Mouse (Mus musculus) olfactory bulb, adult 2 months (tissue): ENCODE data around the gene Ccdc154. TPM values are rescaled to one million over a fixed set of nuclear protein-coding genes. Genes with fewer than 3 reads are reported as not detected.
"Not testable (repeated sequence)": the region's sequence is repeated elsewhere in the genome, so short reads cannot be mapped to it uniquely, and the experiment has no call there.

ENCODE experiments used
- H3K27ac ChIP-seq: fragments of 200-500 bp; 2 replicates; pipeline ENCODE4 v1.5.1; 2012; ENCODE audit warnings: low read depth, low read length; ENCODE audit not compliant: insufficient read depth
- H3K4me1 ChIP-seq: fragments of 200-500 bp; 2 replicates; pipeline ENCODE4 v1.6.1; 2012; ENCODE audit warnings: low read length; ENCODE audit not compliant: control insufficient read depth, insufficient read depth
- H3K4me3 ChIP-seq: fragments of 200-500 bp; 2 replicates; pipeline ENCODE4 v1.5.1; 2012; ENCODE audit warnings: mild to moderate bottlenecking, low read depth, low read length, moderate library complexity; ENCODE audit not compliant: insufficient read depth
- CTCF ChIP-seq: fragments of 200-500 bp; IDR thresholded peaks from 2 replicates; pipeline ENCODE4 v1.5.1; 2012; ENCODE audit warnings: low read depth, mild to moderate bottlenecking, low read length, moderate library complexity; ENCODE audit not compliant: insufficient read depth
- POLR2A ChIP-seq: fragments of 200-500 bp; IDR thresholded peaks from 2 replicates; pipeline ENCODE4 v1.6.1; 2012; ENCODE audit warnings: mild to moderate bottlenecking, low read depth, low read length, moderate library complexity; ENCODE audit not compliant: insufficient read depth
- WGBS: fragments of 180-500 bp; shearing (Covaris S2); methylation state at CpG from one replicate; pipeline ENCODE4 v1.1.7; 2018; 5-methylcytosine and 5-hydroxymethylcytosine counted together
- polyA plus RNA-seq: library from polyadenylated mRNA; stranded (reverse); fragments of >200 nt; gene quantifications from 2 replicates; pipeline ENCODE4 v1.2.4, GENCODE M21; 2012; ENCODE audit warnings: low replicate concordance; ENCODE audit not compliant: missing spikeins, insufficient read depth, insufficient read length

The Ccdc154 gene
- not detected in 2 replicates for polyA plus RNA-seq

- H3K27ac ChIP-seq = no peak within 1 kb of the TSS
- no peak within 1 kb of the TSS for H3K4me3 ChIP-seq
- TF ChIP-seq CTCF (no peak), POLR2A (no peak)
- WGBS = 75% methylated on average over 1 of the region's 1 CpGs
- no peaks in the 10 kb centered on the region for H3K4me1 ChIP-seq
These were observed at the start of gene Ccdc154 for GRCm38 (mm10) chr17:25162161-25162560. Ccdc154 (plus strand) TSS chr17:25162461.

GRCm38 (mm10) chr17:25114908-25115645 is 47.2 kb upstream of the Ccdc154 start:
- 9% methylated on average over 23 of the region's 23 CpGs for WGBS
- Histone ChIP-seq H3K27ac (peak overlapping the region; percentile 67; the same call in 1 of the 2 replicates), H3K4me3 (peak overlapping the region; percentile 54), H3K4me1 (peaks cover 10% of the 10 kb centered on the region)
- no peak for TF ChIP-seq CTCF
- TF ChIP-seq POLR2A = no peak

- peak within 1 kb of the TSS; percentile 54 for H3K4me3 ChIP-seq
- H3K27ac ChIP-seq = peak within 1 kb of the TSS; percentile 67; the same call in 1 of the 2 replicates
- 0 out of 2 replicates have a peak, but pooled peaks have one; percentile 42 for TF ChIP-seq POLR2A
- no peak for TF ChIP-seq CTCF
- H3K4me1 ChIP-seq = peaks cover 10% of the 10 kb centered on the region
- WGBS = 2% methylated on average over 40 of the region's 40 CpGs
These were observed 46.4 kb upstream of the Ccdc154 start, which contains the start of gene Telo2 for GRCm38 (mm10) chr17:25115664-25116432. Telo2 (minus strand) TSS chr17:25115967.

GRCm38 (mm10) chr17:25117263-25117662 is 45.0 kb upstream of the Ccdc154 start:
- Histone ChIP-seq H3K27ac (no peak overlapping the region), H3K4me3 (no peak overlapping the region), H3K4me1 (peaks cover 7% of the 10 kb centered on the region)
- 34% methylated on average over 4 of the region's 4 CpGs for WGBS
- TF ChIP-seq CTCF (no peak), POLR2A (no peak)

GRCm38 (mm10) chr17:25120406-25120805 is 41.9 kb upstream of the Ccdc154 start, which contains the start of gene Ptx4:
Ptx4 (plus strand) TSS chr17:25120760.
- H3K27ac ChIP-seq = no peak within 1 kb of the TSS
- WGBS = 31% methylated on average over 3 of the region's 3 CpGs
- no peaks in the 10 kb centered on the region for H3K4me1 ChIP-seq
- no peak within 1 kb of the TSS for H3K4me3 ChIP-seq
- TF ChIP-seq CTCF (no peak), POLR2A (no peak)

- no peak overlapping the region for H3K27ac ChIP-seq
- WGBS = 31% methylated on average over 7 of the region's 7 CpGs
- no peaks in the 10 kb centered on the region for H3K4me1 ChIP-seq
- TF ChIP-seq CTCF = no peak
- H3K4me3 ChIP-seq = no peak overlapping the region
These were observed 38.3 kb upstream of the Ccdc154 start for GRCm38 (mm10) chr17:25123979-25124378.

GRCm38 (mm10) chr17:25125442-25126060 is 36.7 kb upstream of the Ccdc154 start:
- H3K4me1 ChIP-seq, H3K4me3 ChIP-seq, H3K27ac ChIP-seq: not testable (repeated sequence)
- 67% methylated on average over 3 of the region's 3 CpGs for WGBS

GRCm38 (mm10) chr17:25127079-25127478 is 35.2 kb upstream of the Ccdc154 start:
- H3K4me3 ChIP-seq = no peak overlapping the region
- H3K27ac ChIP-seq = no peak overlapping the region
- 42% methylated on average over 8 of the region's 8 CpGs for WGBS
- no peak for TF ChIP-seq CTCF
- TF ChIP-seq POLR2A = no peak
- H3K4me1 ChIP-seq = no peaks in the 10 kb centered on the region

GRCm38 (mm10) chr17:25127681-25128080 is 34.6 kb upstream of the Ccdc154 start:
- H3K4me1 ChIP-seq = no peaks in the 10 kb centered on the region
- no peak overlapping the region for H3K27ac ChIP-seq
- 72% methylated on average over 9 of the region's 9 CpGs for WGBS
- H3K4me3 ChIP-seq = no peak overlapping the region
- TF ChIP-seq CTCF (no peak), POLR2A (no peak)
